Mouse (Mus musculus) MEL (cell line): ENCODE data around the gene 1700001O22Rik. TPM values are rescaled to one million over a fixed set of nuclear protein-coding genes. Genes with fewer than 3 reads are reported as not detected.

ENCODE experiments used
- DNase-seq: peaks from one replicate; pipeline ENCODE4 v3.0.0; 2011; ENCODE audit warnings: low read depth, low spot score
- H3K27ac ChIP-seq: 2 replicates; pipeline ENCODE4 v1.5.1; 2012; ENCODE audit warnings: low read depth, mild to moderate bottlenecking, control low read depth, low read length, moderate library complexity; ENCODE audit not compliant: control insufficient read depth
- H3K27me3 ChIP-seq, 2 experiments: fragments of 150-350 bp in 1 of 2; sonication (generic) in 1 of 2; 2 replicates each; pipeline ENCODE4 v1.6.1; 2012; ENCODE audit warnings: low read length in 2 of 2, mild to moderate bottlenecking in 2 of 2, improper control_type of control experiment in 1 of 2, moderate library complexity in 1 of 2; ENCODE audit not compliant: insufficient read depth in 2 of 2, control insufficient read depth in 1 of 2
- H3K36me3 ChIP-seq, 2 experiments: 2 replicates each; pipeline ENCODE4 v1.6.1; 2012 to 2014; ENCODE audit warnings: low read length in 2 of 2, improper control_type of control experiment in 1 of 2, inconsistent platforms in 1 of 2, mild to moderate bottlenecking in 1 of 2; ENCODE audit not compliant: insufficient read depth in 2 of 2, control insufficient read depth in 1 of 2
- H3K4me1 ChIP-seq, 2 experiments: fragments of 150-350 bp in 1 of 2; sonication (generic) in 1 of 2; 2 replicates each; pipeline ENCODE4 v1.6.1; 2012; ENCODE audit warnings: low read length in 2 of 2, improper control_type of control experiment in 1 of 2, mild to moderate bottlenecking in 1 of 2; ENCODE audit not compliant: insufficient read depth in 2 of 2, control insufficient read depth in 1 of 2
- H3K4me3 ChIP-seq, 2 experiments: fragments of 150-350 bp in 1 of 2; sonication (generic) in 1 of 2; 2 replicates each; pipeline ENCODE4 v1.5.1; 2012; ENCODE audit warnings: low read depth in 2 of 2, low read length in 2 of 2, mild to moderate bottlenecking in 2 of 2, moderate library complexity in 2 of 2, control low read depth in 1 of 2, improper control_type of control experiment in 1 of 2; ENCODE audit not compliant: control insufficient read depth in 1 of 2, insufficient read depth in 1 of 2
- H3K79me2 ChIP-seq: 2 replicates; pipeline ENCODE4 v1.6.1; 2012; ENCODE audit warnings: mild to moderate bottlenecking, low read length, moderate library complexity; ENCODE audit not compliant: control insufficient read depth, poor library complexity, insufficient read depth
- H3K9ac ChIP-seq: 2 replicates; pipeline ENCODE4 v1.6.1; 2012; ENCODE audit warnings: low read depth, mild to moderate bottlenecking, control low read depth, low read length, moderate library complexity; ENCODE audit not compliant: control insufficient read depth, poor library complexity, severe bottlenecking
- H3K9me3 ChIP-seq: fragments of 150-350 bp; sonication (generic); replicated peaks from 2 replicates; pipeline ENCODE4 v1.6.1; 2012; ENCODE audit warnings: mild to moderate bottlenecking, low read length, improper control_type of control experiment, moderate library complexity; ENCODE audit not compliant: insufficient read depth
- BHLHE40 ChIP-seq: IDR thresholded peaks from 2 replicates; pipeline ENCODE4 v1.6.1; 2012; ENCODE audit warnings: low read depth, mild to moderate bottlenecking, inconsistent platforms, low read length, improper control_type of control experiment, borderline replicate concordance
- HCFC1 ChIP-seq: IDR thresholded peaks from 2 replicates; pipeline ENCODE4 v1.6.1; 2012; ENCODE audit warnings: low read depth, mild to moderate bottlenecking, inconsistent platforms, low read length, improper control_type of control experiment, moderate library complexity
- JUND ChIP-seq: IDR thresholded peaks from 2 replicates; pipeline ENCODE4 v1.6.1; 2011; ENCODE audit warnings: low read depth, mild to moderate bottlenecking, improper control_type of control experiment, low read length
- MAFK ChIP-seq: IDR thresholded peaks from 2 replicates; pipeline ENCODE4 v1.6.1; 2011; ENCODE audit warnings: low read depth, mild to moderate bottlenecking, low read length, improper control_type of control experiment, borderline replicate concordance
- MAX ChIP-seq: IDR thresholded peaks from 2 replicates; pipeline ENCODE4 v1.6.1; 2011; ENCODE audit warnings: low read length, improper control_type of control experiment
- MAZ ChIP-seq: IDR thresholded peaks from 2 replicates; pipeline ENCODE4 v1.6.1; 2012; ENCODE audit warnings: low read depth, mild to moderate bottlenecking, inconsistent platforms, low read length, improper control_type of control experiment
- MEF2A ChIP-seq: IDR thresholded peaks from 2 replicates; pipeline ENCODE4 v1.6.1; 2014; ENCODE audit warnings: low read depth, mild to moderate bottlenecking, inconsistent platforms, low read length, improper control_type of control experiment; ENCODE audit not compliant: poor library complexity, insufficient replicate concordance, severe bottlenecking; ENCODE audit errors: extremely low read depth
- MXI1 ChIP-seq: IDR thresholded peaks from 2 replicates; pipeline ENCODE4 v1.6.1; 2011; ENCODE audit warnings: mild to moderate bottlenecking, low read depth, low read length, improper control_type of control experiment
- MYC ChIP-seq: IDR thresholded peaks from 2 replicates; pipeline ENCODE4 v1.6.1; 2011; ENCODE audit warnings: low read depth, mild to moderate bottlenecking, low read length, improper control_type of control experiment, moderate library complexity
- POLR2AphosphoS2 ChIP-seq: IDR thresholded peaks from 2 replicates; pipeline ENCODE4 v1.6.1; 2011; ENCODE audit warnings: low read length, improper control_type of control experiment
- POLR2AphosphoS5 ChIP-seq: IDR thresholded peaks from 2 replicates; pipeline ENCODE4 v1.6.1; 2012; ENCODE audit warnings: low read depth, borderline replicate concordance, mild to moderate bottlenecking, inconsistent platforms, low read length, moderate library complexity, mixed read lengths
- RAD21 ChIP-seq: IDR thresholded peaks from 2 replicates; pipeline ENCODE4 v1.6.1; 2011; ENCODE audit warnings: mild to moderate bottlenecking, low read depth, low read length, improper control_type of control experiment
- TAL1 ChIP-seq: IDR thresholded peaks from 2 replicates; pipeline ENCODE4 v1.6.1; 2012; ENCODE audit warnings: mild to moderate bottlenecking, inconsistent platforms, low read length, moderate library complexity, mixed read lengths
- TBP ChIP-seq: IDR thresholded peaks from 2 replicates; pipeline ENCODE4 v1.8.0; 2011; ENCODE audit warnings: low read depth, low read length, improper control_type of control experiment
- TCF12 ChIP-seq: IDR thresholded peaks from 2 replicates; pipeline ENCODE4 v1.6.1; 2014; ENCODE audit warnings: low read depth, mild to moderate bottlenecking, inconsistent platforms, low read length, improper control_type of control experiment, moderate library complexity
- UBTF ChIP-seq: IDR thresholded peaks from 2 replicates; pipeline ENCODE4 v1.6.1; 2012; ENCODE audit warnings: low read depth, mild to moderate bottlenecking, inconsistent platforms, low read length, improper control_type of control experiment, moderate library complexity, borderline replicate concordance; ENCODE audit not compliant: insufficient read depth
- USF2 ChIP-seq, 2 experiments: IDR thresholded peaks; 2 replicates each; pipeline ENCODE4 v1.6.1; 2011 to 2012; ENCODE audit warnings: improper control_type of control experiment in 2 of 2, low read length in 2 of 2, borderline replicate concordance in 1 of 2, inconsistent platforms in 1 of 2, low read depth in 1 of 2, mild to moderate bottlenecking in 1 of 2; ENCODE audit not compliant: insufficient read depth in 1 of 2
- ZKSCAN1 ChIP-seq: IDR thresholded peaks from 2 replicates; pipeline ENCODE4 v1.6.1; 2012; ENCODE audit warnings: low read depth, mild to moderate bottlenecking, inconsistent platforms, low read length, improper control_type of control experiment, moderate library complexity
- ZMIZ1 ChIP-seq: IDR thresholded peaks from 2 replicates; pipeline ENCODE4 v1.6.1; 2012; ENCODE audit warnings: low read depth, mild to moderate bottlenecking, inconsistent platforms, low read length, improper control_type of control experiment, moderate library complexity
- ZNF384 ChIP-seq: IDR thresholded peaks from 2 replicates; pipeline ENCODE4 v1.6.1; 2012; ENCODE audit warnings: low read depth, mild to moderate bottlenecking, inconsistent platforms, low read length, improper control_type of control experiment
- polyA plus RNA-seq, 2 experiments: library from polyadenylated mRNA; stranded (reverse) in 1 of 2; unstranded in 1 of 2; fragments of >175 nt in 1 of 2; fragments of >200 nt in 1 of 2; gene quantifications; 2 replicates each; pipeline versions ENCODE4 v1.2.1 to v1.2.4; 2012; ENCODE audit warnings: low replicate concordance in 2 of 2, low read depth in 1 of 2; ENCODE audit not compliant: insufficient read length in 2 of 2, insufficient read depth in 1 of 2, missing spikeins in 1 of 2
- total RNA-seq: library from RNA; depleted of rRNA; stranded (reverse); fragments of 300-350 nt; gene quantifications from 2 replicates; pipeline ENCODE4 v1.2.3, GENCODE M21; 2012

The 1700001O22Rik gene
- total and polyA plus RNA-seq, 3 experiments, result 0.50 to 1.8 TPM; not detected in 1

- Histone ChIP-seq H3K79me2 (0 out of 2 replicates have a peak, but pooled peaks cover 1% of the 10 kb centered on the region), H3K9ac (no peak overlapping the region), H3K27ac (no peak overlapping the region), H3K4me1 (no peaks in the 10 kb centered on the region), H3K27me3 (no peaks in the 10 kb centered on the region), H3K9me3 (no peaks in the 10 kb centered on the region), H3K36me3 (peaks cover 0 to 2% of the 10 kb centered on the region in 2 experiments; a peak in 2 of 4 replicates), H3K4me3 (no peak overlapping the region)
- DNase-seq, result no peak
- TF ChIP-seq UBTF (no peak), MYC (no peak), JUND (no peak), TBP (no peak), MAX (no peak), USF2 (IDR thresholded peaks at IDR 0.05; ENCODE audit: borderline replicate concordance in 1 of 2, insufficient read depth in 1 of 2, low read depth in 1 of 2, low read length in 2 of 2) (no peak), ZKSCAN1 (no peak), RAD21 (no peak), ZMIZ1 (no peak), POLR2AphosphoS5 (no peak), BHLHE40 (no peak), TCF12 (no peak), POLR2AphosphoS2 (no peak)
Measured at GRCm38 (mm10) chr2:30819873-30820272, 16.4 kb upstream of the 1700001O22Rik start.

GRCm38 (mm10) chr2:30816383-30816782 lies 12.9 kb upstream of the 1700001O22Rik start:
- DNase-seq, result no peak
- Histone ChIP-seq H3K4me1 (no peaks in the 10 kb centered on the region), H3K4me3 (no peak overlapping the region), H3K79me2 (peaks cover 2% of the 10 kb centered on the region), H3K9me3 (no peaks in the 10 kb centered on the region), H3K36me3 (peaks cover 0 to 2% of the 10 kb centered on the region in 2 experiments; a peak in 2 of 4 replicates), H3K9ac (no peak overlapping the region), H3K27ac (no peak overlapping the region), H3K27me3 (no peaks in the 10 kb centered on the region)
- TF ChIP-seq BHLHE40, result no peak
- no peak for TF ChIP-seq RAD21
- no peak for TF ChIP-seq TAL1
- no peak for TF ChIP-seq ZMIZ1
- no peak for TF ChIP-seq TBP
- no peak for TF ChIP-seq HCFC1
- no peak for TF ChIP-seq TCF12
- TF ChIP-seq ZNF384, result no peak
- no peak for TF ChIP-seq ZKSCAN1
- no peak for TF ChIP-seq MAFK
- no peak for TF ChIP-seq MXI1
- TF ChIP-seq MEF2A, result no peak
- no peak for TF ChIP-seq MAZ
